Mouse (Mus musculus) MEL (cell line): Measurements from ENCODE around the gene Serpinb6a. TPM values are rescaled to one million over a fixed set of nuclear protein-coding genes. Genes with fewer than 3 reads are reported as not detected.

Experiments used
- DNase-seq: peaks from one replicate; pipeline ENCODE4 v3.0.0; 2011; ENCODE audit warnings: low read depth, low spot score
- H3K27ac ChIP-seq: 2 replicates; pipeline ENCODE4 v1.5.1; 2012; ENCODE audit warnings: low read depth, mild to moderate bottlenecking, control low read depth, low read length, moderate library complexity; ENCODE audit not compliant: control insufficient read depth
- H3K27me3 ChIP-seq, 2 experiments: fragments of 150-350 bp in 1 of 2; sonication (generic) in 1 of 2; 2 replicates each; pipeline ENCODE4 v1.6.1; 2012; ENCODE audit warnings: low read length in 2 of 2, mild to moderate bottlenecking in 2 of 2, improper control_type of control experiment in 1 of 2, moderate library complexity in 1 of 2; ENCODE audit not compliant: insufficient read depth in 2 of 2, control insufficient read depth in 1 of 2
- H3K36me3 ChIP-seq, 2 experiments: 2 replicates each; pipeline ENCODE4 v1.6.1; 2012 to 2014; ENCODE audit warnings: low read length in 2 of 2, improper control_type of control experiment in 1 of 2, inconsistent platforms in 1 of 2, mild to moderate bottlenecking in 1 of 2; ENCODE audit not compliant: insufficient read depth in 2 of 2, control insufficient read depth in 1 of 2
- H3K4me1 ChIP-seq, 2 experiments: fragments of 150-350 bp in 1 of 2; sonication (generic) in 1 of 2; 2 replicates each; pipeline ENCODE4 v1.6.1; 2012; ENCODE audit warnings: low read length in 2 of 2, improper control_type of control experiment in 1 of 2, mild to moderate bottlenecking in 1 of 2; ENCODE audit not compliant: insufficient read depth in 2 of 2, control insufficient read depth in 1 of 2
- H3K4me3 ChIP-seq, 2 experiments: fragments of 150-350 bp in 1 of 2; sonication (generic) in 1 of 2; 2 replicates each; pipeline ENCODE4 v1.5.1; 2012; ENCODE audit warnings: low read depth in 2 of 2, low read length in 2 of 2, mild to moderate bottlenecking in 2 of 2, moderate library complexity in 2 of 2, control low read depth in 1 of 2, improper control_type of control experiment in 1 of 2; ENCODE audit not compliant: control insufficient read depth in 1 of 2, insufficient read depth in 1 of 2
- H3K79me2 ChIP-seq: 2 replicates; pipeline ENCODE4 v1.6.1; 2012; ENCODE audit warnings: mild to moderate bottlenecking, low read length, moderate library complexity; ENCODE audit not compliant: control insufficient read depth, poor library complexity, insufficient read depth
- H3K9ac ChIP-seq: 2 replicates; pipeline ENCODE4 v1.6.1; 2012; ENCODE audit warnings: low read depth, mild to moderate bottlenecking, control low read depth, low read length, moderate library complexity; ENCODE audit not compliant: control insufficient read depth, poor library complexity, severe bottlenecking
- H3K9me3 ChIP-seq: fragments of 150-350 bp; sonication (generic); replicated peaks from 2 replicates; pipeline ENCODE4 v1.6.1; 2012; ENCODE audit warnings: mild to moderate bottlenecking, low read length, improper control_type of control experiment, moderate library complexity; ENCODE audit not compliant: insufficient read depth
- BHLHE40 ChIP-seq: IDR thresholded peaks from 2 replicates; pipeline ENCODE4 v1.6.1; 2012; ENCODE audit warnings: low read depth, mild to moderate bottlenecking, inconsistent platforms, low read length, improper control_type of control experiment, borderline replicate concordance
- CHD1 ChIP-seq: IDR thresholded peaks from 2 replicates; pipeline ENCODE4 v1.6.1; 2012; ENCODE audit warnings: low read depth, mild to moderate bottlenecking, inconsistent platforms, low read length, improper control_type of control experiment
- CTCF ChIP-seq, 3 experiments: IDR thresholded peaks in 2 of 3; conservative IDR thresholded peaks in 1 of 3; 2 replicates each; pipeline ENCODE4 v1.5.1; 2011 to 2012; ENCODE audit warnings: low read length in 3 of 3, low read depth in 2 of 3, mild to moderate bottlenecking in 2 of 3, improper control_type of control experiment in 1 of 3, inconsistent platforms in 1 of 3, mixed read lengths in 1 of 3, moderate library complexity in 1 of 3; ENCODE audit not compliant: control insufficient read depth in 1 of 3, insufficient read depth in 1 of 3, poor library complexity in 1 of 3, severe bottlenecking in 1 of 3
- ELF1 ChIP-seq: IDR thresholded peaks from 2 replicates; pipeline ENCODE4 v1.6.1; 2014; ENCODE audit warnings: low read depth, mild to moderate bottlenecking, inconsistent platforms, low read length, improper control_type of control experiment, moderate library complexity
- EP300 ChIP-seq, 2 experiments: IDR thresholded peaks; 2 replicates each; pipeline ENCODE4 v1.6.1; 2011; ENCODE audit warnings: improper control_type of control experiment in 2 of 2, low read length in 2 of 2, low read depth in 1 of 2, mild to moderate bottlenecking in 1 of 2
- ETS1 ChIP-seq: IDR thresholded peaks from 2 replicates; pipeline ENCODE4 v1.6.1; 2012; ENCODE audit warnings: low read depth, mild to moderate bottlenecking, inconsistent platforms, low read length, improper control_type of control experiment, moderate library complexity
- GABPA ChIP-seq: IDR thresholded peaks from 2 replicates; pipeline ENCODE4 v1.6.1; 2012; ENCODE audit warnings: low read depth, mild to moderate bottlenecking, inconsistent platforms, low read length, improper control_type of control experiment, moderate library complexity
- GATA1 ChIP-seq: IDR thresholded peaks from 2 replicates; pipeline ENCODE4 v1.6.1; 2011; ENCODE audit warnings: low read depth, low read length, improper control_type of control experiment
- JUND ChIP-seq: IDR thresholded peaks from 2 replicates; pipeline ENCODE4 v1.6.1; 2011; ENCODE audit warnings: low read depth, mild to moderate bottlenecking, improper control_type of control experiment, low read length
- KAT2A ChIP-seq: conservative IDR thresholded peaks from 2 replicates; pipeline ENCODE4 v1.6.1; 2012; ENCODE audit warnings: low read depth, low read length, improper control_type of control experiment, inconsistent platforms
- MAFK ChIP-seq: IDR thresholded peaks from 2 replicates; pipeline ENCODE4 v1.6.1; 2011; ENCODE audit warnings: low read depth, mild to moderate bottlenecking, low read length, improper control_type of control experiment, borderline replicate concordance
- MAX ChIP-seq: IDR thresholded peaks from 2 replicates; pipeline ENCODE4 v1.6.1; 2011; ENCODE audit warnings: low read length, improper control_type of control experiment
- MAZ ChIP-seq: IDR thresholded peaks from 2 replicates; pipeline ENCODE4 v1.6.1; 2012; ENCODE audit warnings: low read depth, mild to moderate bottlenecking, inconsistent platforms, low read length, improper control_type of control experiment
- MEF2A ChIP-seq: IDR thresholded peaks from 2 replicates; pipeline ENCODE4 v1.6.1; 2014; ENCODE audit warnings: low read depth, mild to moderate bottlenecking, inconsistent platforms, low read length, improper control_type of control experiment; ENCODE audit not compliant: poor library complexity, insufficient replicate concordance, severe bottlenecking; ENCODE audit errors: extremely low read depth
- MYB ChIP-seq: IDR thresholded peaks from 2 replicates; pipeline ENCODE4 v1.6.1; 2011; ENCODE audit warnings: mild to moderate bottlenecking, low read depth, low read length, improper control_type of control experiment
- NELFE ChIP-seq: IDR thresholded peaks from 2 replicates; pipeline ENCODE4 v1.6.1; 2011; ENCODE audit warnings: low read depth, low read length, improper control_type of control experiment
- NRF1 ChIP-seq: IDR thresholded peaks from 2 replicates; pipeline ENCODE4 v1.6.1; 2014; ENCODE audit warnings: low read depth, mild to moderate bottlenecking, inconsistent platforms, low read length, improper control_type of control experiment, moderate library complexity; ENCODE audit not compliant: poor library complexity, insufficient read depth, severe bottlenecking
- POLR2A ChIP-seq, 2 experiments: IDR thresholded peaks; 2 replicates each; pipeline ENCODE4 v1.6.1; 2011 to 2012; ENCODE audit warnings: low read length in 2 of 2, mild to moderate bottlenecking in 2 of 2, control low read depth in 1 of 2, improper control_type of control experiment in 1 of 2, low read depth in 1 of 2, moderate library complexity in 1 of 2; ENCODE audit not compliant: control insufficient read depth in 1 of 2, insufficient read depth in 1 of 2, poor library complexity in 1 of 2
- POLR2AphosphoS2 ChIP-seq: IDR thresholded peaks from 2 replicates; pipeline ENCODE4 v1.6.1; 2011; ENCODE audit warnings: low read length, improper control_type of control experiment
- RAD21 ChIP-seq: IDR thresholded peaks from 2 replicates; pipeline ENCODE4 v1.6.1; 2011; ENCODE audit warnings: mild to moderate bottlenecking, low read depth, low read length, improper control_type of control experiment
- RCOR1 ChIP-seq: IDR thresholded peaks from 2 replicates; pipeline ENCODE4 v1.6.1; 2012; ENCODE audit warnings: low read depth, mild to moderate bottlenecking, inconsistent platforms, low read length, improper control_type of control experiment
- SIN3A ChIP-seq: IDR thresholded peaks from 2 replicates; pipeline ENCODE4 v1.6.1; 2012; ENCODE audit warnings: low read length, improper control_type of control experiment, inconsistent platforms
- SMC3 ChIP-seq: IDR thresholded peaks from 2 replicates; pipeline ENCODE4 v1.6.1; 2011; ENCODE audit warnings: low read depth, low read length, improper control_type of control experiment
- TAL1 ChIP-seq: IDR thresholded peaks from 2 replicates; pipeline ENCODE4 v1.6.1; 2012; ENCODE audit warnings: mild to moderate bottlenecking, inconsistent platforms, low read length, moderate library complexity, mixed read lengths
- TBP ChIP-seq: IDR thresholded peaks from 2 replicates; pipeline ENCODE4 v1.8.0; 2011; ENCODE audit warnings: low read depth, low read length, improper control_type of control experiment
- USF1 ChIP-seq: IDR thresholded peaks from 2 replicates; pipeline ENCODE4 v1.6.1; 2014; ENCODE audit warnings: low read depth, mild to moderate bottlenecking, inconsistent platforms, low read length, improper control_type of control experiment, moderate library complexity
- ZNF384 ChIP-seq: IDR thresholded peaks from 2 replicates; pipeline ENCODE4 v1.6.1; 2012; ENCODE audit warnings: low read depth, mild to moderate bottlenecking, inconsistent platforms, low read length, improper control_type of control experiment
- polyA plus RNA-seq, 2 experiments: library from polyadenylated mRNA; stranded (reverse) in 1 of 2; unstranded in 1 of 2; fragments of >175 nt in 1 of 2; fragments of >200 nt in 1 of 2; gene quantifications; 2 replicates each; pipeline versions ENCODE4 v1.2.1 to v1.2.4; 2012; ENCODE audit warnings: low replicate concordance in 2 of 2, low read depth in 1 of 2; ENCODE audit not compliant: insufficient read length in 2 of 2, insufficient read depth in 1 of 2, missing spikeins in 1 of 2
- total RNA-seq: library from RNA; depleted of rRNA; stranded (reverse); fragments of 300-350 nt; gene quantifications from 2 replicates; pipeline ENCODE4 v1.2.3, GENCODE M21; 2012

Gene Serpinb6a
- total and polyA plus RNA-seq, 3 experiments, result 61.6 to 65.1 TPM; not detected in 1

- TF ChIP-seq RCOR1 (no peak), TAL1 (no peak), RAD21 (no peak), JUND (no peak), GABPA (no peak), NRF1 (no peak), MYB (peak; percentile 58), EP300 (IDR thresholded peaks at IDR 0.05; ENCODE audit: low read depth in 1 of 2, low read length in 2 of 2) (peak; percentile 59 to 67; a peak in 3 of 4 replicates), MAZ (no peak), CTCF (IDR thresholded peaks at IDR 0.05 in 2 of 3, conservative IDR thresholded peaks at IDR 0.05 in 1 of 3; ENCODE audit: control insufficient read depth in 1 of 3, insufficient read depth in 1 of 3, low read depth in 2 of 3, low read length in 3 of 3, poor library complexity in 1 of 3, severe bottlenecking in 1 of 3) (no peak), SMC3 (no peak), POLR2A (IDR thresholded peaks at IDR 0.05; ENCODE audit: control insufficient read depth in 1 of 2, insufficient read depth in 1 of 2, low read depth in 1 of 2, low read length in 2 of 2, poor library complexity in 1 of 2) (no peak), ETS1 (0 out of 2 replicates have a peak, but pooled peaks have one; percentile 29), POLR2AphosphoS2 (no peak), SIN3A (no peak), KAT2A (no peak), TBP (no peak), GATA1 (peak; percentile 34; the same call in 1 of the 2 replicates), MEF2A (no peak), BHLHE40 (no peak), MAFK (no peak), ELF1 (no peak), MAX (0 out of 2 replicates have a peak, but pooled peaks have one; percentile 51), NELFE (no peak), USF1 (no peak), CHD1 (no peak), ZNF384 (no peak)
- 0 out of 2 replicates have a peak overlapping the region, but pooled peaks have one; percentile 4 for H3K9ac ChIP-seq
- H3K4me1 ChIP-seq, result peaks cover 6 to 11% of the 10 kb centered on the region in 2 experiments; a peak in 3 of 4 replicates
- H3K27me3 ChIP-seq, result no peaks in the 10 kb centered on the region
- H3K27ac ChIP-seq, result peak overlapping the region; percentile 12; the same call in 1 of the 2 replicates
- no peaks in the 10 kb centered on the region for H3K79me2 ChIP-seq
- DNase-seq, result peak; percentile 40
- peaks cover 0 to 6% of the 10 kb centered on the region in 2 experiments; a peak in 2 of 4 replicates for H3K36me3 ChIP-seq
- no peaks in the 10 kb centered on the region for H3K9me3 ChIP-seq
- no peak overlapping the region for H3K4me3 ChIP-seq
These were observed 13.0 kb downstream of the Serpinb6a start for GRCm38 (mm10) chr13:33989625-33990024.
